Mouse (Mus musculus): ENCODE data around the gene Tax1bp1.

Tax1bp1 gene

GRCm38 (mm10) chr6:52802181-52802580 lies 88.7 kb downstream of the Tax1bp1 start:
- no peak for DNase-seq

- DNase-seq, result no peak
Measured at GRCm38 (mm10) chr6:52805237-52805856, 91.8 kb downstream of the Tax1bp1 start.
